In the genomic region with DNA sequence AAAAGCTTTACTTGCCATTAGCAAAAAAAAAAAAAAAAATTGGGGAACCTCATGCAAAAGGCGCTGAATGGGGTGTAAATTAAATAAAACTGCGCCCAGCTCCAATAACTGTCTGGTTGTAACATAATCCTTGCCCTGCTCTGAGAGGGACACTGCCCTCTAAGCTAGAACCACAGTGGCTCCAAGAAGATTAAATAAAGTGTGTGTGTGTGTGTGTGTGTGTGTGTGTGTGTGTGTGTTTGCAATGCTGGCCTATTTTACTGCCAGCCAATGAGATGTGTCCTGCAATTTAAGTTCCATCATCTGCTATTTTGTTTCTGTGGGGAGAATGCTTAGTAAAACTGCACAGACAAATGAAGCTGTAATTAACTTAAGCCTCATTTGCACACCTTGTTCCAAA, we compare ENCODE assay signal across 28 mouse cellular contexts. TPM values are rescaled to one million over a fixed set of nuclear protein-coding genes. Genes with fewer than 3 reads are reported as not detected.
DNase-seq lines count a peak whose midpoint lies in the region; ATAC-seq and TF ChIP-seq lines count a peak whose summit lies in the region.
"Had no signal": no experiment of that assay in that cellular context is flagged by ENCODE, and none has a peak within 500 bp of the region (broad histone marks: within the 10 kb centered on the region; RNA-seq: fewer than 3 reads in every experiment).

No protein-coding gene starts in this region.

- peaks cover 56% of the 10 kb centered on the region for H3K79me2 ChIP-seq in myocyte (ENCODE audit: control insufficient read depth, insufficient read depth)

- H3K27ac ChIP-seq in hindbrain, embryonic 10.5 days = no peak overlapping the region
- no peak overlapping the region for H3K27ac ChIP-seq in hindbrain, embryonic 14.5 days
- no peak overlapping the region for H3K27ac ChIP-seq in midbrain, embryonic 14.5 days (replicated peaks; ENCODE audit: low read depth, low read length)
- H3K27ac ChIP-seq in midbrain, embryonic 15.5 days = no peak overlapping the region
- no peak overlapping the region for H3K27ac ChIP-seq in embryonic facial prominence, embryonic 11.5 days (replicated peaks; ENCODE audit: low read depth, low read length)
- H3K27ac ChIP-seq: forebrain, embryonic 13.5 days; heart, adult 2 months; heart, embryonic 13.5 days; kidney, embryonic 15.5 days; liver, embryonic 15.5 days; lung, embryonic 15.5 days; neural tube, embryonic 13.5 days; stomach, embryonic 15.5 days had no signal

- peaks cover 100% of the 10 kb centered on the region for H3K27me3 ChIP-seq in hindbrain, embryonic 10.5 days (ENCODE audit: insufficient read depth, poor library complexity, severe bottlenecking)
- peaks cover 98% of the 10 kb centered on the region for H3K27me3 ChIP-seq in hindbrain, embryonic 14.5 days (ENCODE audit: control insufficient read depth, insufficient read depth, low read length)
- peaks cover 97% of the 10 kb centered on the region for H3K27me3 ChIP-seq in midbrain, embryonic 14.5 days (ENCODE audit: control insufficient read depth, insufficient read depth, low read length)
- peaks cover 86% of the 10 kb centered on the region for H3K27me3 ChIP-seq in midbrain, embryonic 15.5 days (replicated peaks)
- H3K27me3 ChIP-seq in embryonic facial prominence, embryonic 11.5 days (ENCODE audit: control insufficient read depth, insufficient read depth, low read length) = peaks cover 14% of the 10 kb centered on the region; the same call in 1 of the 2 replicates
- H3K27me3 ChIP-seq in myocyte (ENCODE audit: control insufficient read depth, insufficient read depth, insufficient read length) = no peaks in the 10 kb centered on the region
- H3K27me3 ChIP-seq: Patski had no signal

- no peak overlapping the region for H3K4me2 ChIP-seq in hindbrain, embryonic 14.5 days (replicated peaks)
- H3K4me2 ChIP-seq in midbrain, embryonic 14.5 days (ENCODE audit: low read length) = no peak overlapping the region
- no peak overlapping the region for H3K4me2 ChIP-seq in midbrain, embryonic 15.5 days
- no peak overlapping the region for H3K4me2 ChIP-seq in embryonic facial prominence, embryonic 11.5 days (ENCODE audit: low read depth, low read length)
- peak overlapping the region; percentile 79 for H3K4me2 ChIP-seq in myocyte (ENCODE audit: low read depth)

- WGBS in hindbrain, embryonic 10.5 days = 7% methylated on average over 2 of the region's 2 CpGs
- 4% methylated on average over 2 of the region's 2 CpGs for WGBS in hindbrain, embryonic 14.5 days
- 5% methylated on average over 2 of the region's 2 CpGs for WGBS in midbrain, embryonic 14.5 days
- 17% methylated on average over 2 of the region's 2 CpGs for WGBS in midbrain, embryonic 15.5 days
- WGBS in embryonic facial prominence, embryonic 11.5 days = 1% methylated on average over 2 of the region's 2 CpGs

- H3K9ac ChIP-seq in hindbrain, embryonic 14.5 days = no peak overlapping the region
- no peak overlapping the region for H3K9ac ChIP-seq in midbrain, embryonic 14.5 days (replicated peaks; ENCODE audit: low read length)
- no peak overlapping the region for H3K9ac ChIP-seq in midbrain, embryonic 15.5 days
- no peak overlapping the region for H3K9ac ChIP-seq in embryonic facial prominence, embryonic 11.5 days (replicated peaks; ENCODE audit: low read length)
- H3K9ac ChIP-seq: forebrain, embryonic 13.5 days; heart, embryonic 13.5 days; kidney, embryonic 15.5 days; liver, embryonic 15.5 days; lung, embryonic 15.5 days; neural tube, embryonic 13.5 days; stomach, embryonic 15.5 days had no signal

- DNase-seq in hindbrain, embryonic 10.5 days (ENCODE audit: low spot score) = peak; percentile 37
- no peak for DNase-seq in hindbrain, embryonic 14.5 days (ENCODE audit: low spot score)
- DNase-seq in midbrain, embryonic 14.5 days = peak; percentile 8
- DNase-seq in embryonic facial prominence, embryonic 11.5 days (ENCODE audit: low spot score) = peak; percentile 45
- DNase-seq in lung, postnatal 36 days = no peak
- DNase-seq: B cell, adult 2 months; cerebellum, adult 11 months; gastrocnemius, postnatal 14 days; heart, adult 2 months; heart, postnatal 14 days; kidney, adult 11 months; kidney, postnatal 36 days; layer of hippocampus, postnatal 36 days; liver; lung, postnatal 4 days; thymus, adult 18-20 months; thymus, postnatal 36 days had no signal

- TF ChIP-seq POLR2A in myocyte (IDR thresholded peaks at IDR 0.05; ENCODE audit: insufficient read length, low read depth) = no peak

- no peaks in the 10 kb centered on the region for H3K36me3 ChIP-seq in hindbrain, embryonic 10.5 days
- H3K36me3 ChIP-seq in hindbrain, embryonic 14.5 days (replicated peaks; ENCODE audit: control insufficient read depth, insufficient read depth) = no peaks in the 10 kb centered on the region
- no peaks in the 10 kb centered on the region for H3K36me3 ChIP-seq in midbrain, embryonic 14.5 days (ENCODE audit: control insufficient read depth, insufficient read depth, low read length)
- H3K36me3 ChIP-seq in midbrain, embryonic 15.5 days (replicated peaks) = no peaks in the 10 kb centered on the region
- no peaks in the 10 kb centered on the region for H3K36me3 ChIP-seq in embryonic facial prominence, embryonic 11.5 days (replicated peaks; ENCODE audit: control insufficient read depth, insufficient read depth, low read depth, low read length)
- no peaks in the 10 kb centered on the region for H3K36me3 ChIP-seq in myocyte (ENCODE audit: control insufficient read depth, insufficient read depth)
- H3K36me3 ChIP-seq: G1E; heart, embryonic 13.5 days; kidney, embryonic 15.5 days; liver, embryonic 15.5 days; lung, embryonic 15.5 days; neural tube, embryonic 13.5 days; stomach, embryonic 15.5 days had no signal

- H3K4me3 ChIP-seq in hindbrain, embryonic 10.5 days = no peak overlapping the region
- H3K4me3 ChIP-seq in hindbrain, embryonic 14.5 days (replicated peaks; ENCODE audit: low read length) = no peak overlapping the region
- no peak overlapping the region for H3K4me3 ChIP-seq in midbrain, embryonic 14.5 days (replicated peaks; ENCODE audit: low read depth, low read length)
- no peak overlapping the region for H3K4me3 ChIP-seq in midbrain, embryonic 15.5 days
- no peak overlapping the region for H3K4me3 ChIP-seq in embryonic facial prominence, embryonic 11.5 days (ENCODE audit: low read depth, low read length)
- peak overlapping the region; percentile 100 for H3K4me3 ChIP-seq in myocyte

- no peak overlapping the region for H3ac ChIP-seq in myocyte (ENCODE audit: control insufficient read depth, insufficient read length)

- H3K9me3 ChIP-seq in hindbrain, embryonic 10.5 days = no peaks in the 10 kb centered on the region
- no peaks in the 10 kb centered on the region for H3K9me3 ChIP-seq in hindbrain, embryonic 14.5 days (ENCODE audit: control insufficient read depth, low read length)
- H3K9me3 ChIP-seq in midbrain, embryonic 14.5 days (ENCODE audit: control insufficient read depth, low read length) = no peaks in the 10 kb centered on the region
- no peaks in the 10 kb centered on the region for H3K9me3 ChIP-seq in midbrain, embryonic 15.5 days
- no peaks in the 10 kb centered on the region for H3K9me3 ChIP-seq in embryonic facial prominence, embryonic 11.5 days (replicated peaks; ENCODE audit: control insufficient read depth, low read length)
- H3K9me3 ChIP-seq: forebrain, embryonic 13.5 days; heart, embryonic 13.5 days; kidney, embryonic 15.5 days; liver, embryonic 15.5 days; lung, embryonic 15.5 days; neural tube, embryonic 13.5 days; stomach, embryonic 15.5 days had no signal

- ATAC-seq in hindbrain, embryonic 14.5 days (ENCODE audit: low FRiP score) = no peak
- no peak for ATAC-seq in midbrain, embryonic 14.5 days (ENCODE audit: low FRiP score, low TSS enrichment)
- ATAC-seq in midbrain, embryonic 15.5 days (replicated peaks) = no peak
- ATAC-seq in embryonic facial prominence, embryonic 11.5 days (replicated peaks; ENCODE audit: insufficient number of reproducible peaks, low FRiP score, low TSS enrichment, low read depth) = no peak
- ATAC-seq: Patski had no signal

- peaks cover 47% of the 10 kb centered on the region for H3K4me1 ChIP-seq in hindbrain, embryonic 10.5 days (replicated peaks)
- H3K4me1 ChIP-seq in hindbrain, embryonic 14.5 days (replicated peaks; ENCODE audit: control insufficient read depth, insufficient read depth, low read length) = no peaks in the 10 kb centered on the region
- peaks cover 3% of the 10 kb centered on the region; the same call in 1 of the 2 replicates for H3K4me1 ChIP-seq in midbrain, embryonic 14.5 days (ENCODE audit: control insufficient read depth, insufficient read depth, low read length)
- peaks cover 18% of the 10 kb centered on the region for H3K4me1 ChIP-seq in midbrain, embryonic 15.5 days
- peaks cover under 1% of the 10 kb centered on the region for H3K4me1 ChIP-seq in embryonic facial prominence, embryonic 11.5 days (ENCODE audit: control insufficient read depth, insufficient read depth, low read length)

TF ChIP-seq in myocyte, 11 proteins besides CTCF, POLR2A, EP300 and RAD21:
- no peak for TF ChIP-seq USF1 (IDR thresholded peaks at IDR 0.05; ENCODE audit: low read depth)
- no peak for TF ChIP-seq SRF (IDR thresholded peaks at IDR 0.05; ENCODE audit: control insufficient read depth, insufficient read length, low read depth)
- no peak for TF ChIP-seq E2F4 (IDR thresholded peaks at IDR 0.05; ENCODE audit: insufficient read depth)
- no peak for TF ChIP-seq POLR2AphosphoS2 (IDR thresholded peaks at IDR 0.05; ENCODE audit: insufficient read length, low read depth)
- no peak for TF ChIP-seq REST (IDR thresholded peaks at IDR 0.05; ENCODE audit: insufficient read depth, insufficient read length)
- TF ChIP-seq TCF12 (IDR thresholded peaks at IDR 0.05; ENCODE audit: insufficient read depth, poor library complexity, severe bottlenecking) = no peak
- TF ChIP-seq MYOD1 (IDR thresholded peaks at IDR 0.05; ENCODE audit: control insufficient read depth in 1 of 3, insufficient read length in 2 of 3, low read depth in 2 of 3) = no peak
- no peak for TF ChIP-seq TCF3 (IDR thresholded peaks at IDR 0.05; ENCODE audit: insufficient read length, low read depth)
- no peak for TF ChIP-seq MYOG (IDR thresholded peaks at IDR 0.05; ENCODE audit: control insufficient read depth in 1 of 3, insufficient read depth in 1 of 3, insufficient read length in 2 of 3, low read depth in 2 of 3)
- TF ChIP-seq CEBPB (IDR thresholded peaks at IDR 0.05; ENCODE audit: insufficient read depth, poor library complexity, severe bottlenecking) = no peak
- TF ChIP-seq MAX (IDR thresholded peaks at IDR 0.05; ENCODE audit: low read depth) = no peak

RNA-seq across cellular contexts. Expression of a gene that starts 6.1 kb away (rescaled TPM):
- 21.1 and 33.5 TPM in 2 replicates for polyA plus RNA-seq in hindbrain, embryonic 10.5 days (2016; fragmentation: Nextera tagmentation; extraction: Ambion mirVana)
- polyA plus RNA-seq in hindbrain, embryonic 14.5 days (2014; fragmentation: Nextera tagmentation; extraction: Ambion mirVana) = 0.43 and 0.53 TPM in 2 replicates
- polyA plus RNA-seq in midbrain, embryonic 14.5 days (2014; fragmentation: Nextera tagmentation; extraction: Ambion mirVana) = 0.41 TPM in 1 of 2 replicates, not detected in the other
- 0.82 and 1.3 TPM in 2 replicates for polyA plus RNA-seq in midbrain, embryonic 15.5 days (2015; fragmentation: Nextera tagmentation; extraction: Ambion mirVana)
- 62.4 and 64.4 TPM in 2 replicates for polyA plus RNA-seq in embryonic facial prominence, embryonic 11.5 days (2014; fragmentation: Nextera tagmentation; extraction: Ambion mirVana)
- polyA plus RNA-seq in myocyte (2012; fragmentation: generic; extraction: Trizol) = 71.7 TPM

Comparison
In these comparisons a context has a peak if more than half of its experiments do, and no peak if none do; other contexts are left out.
1. DNase-seq: peak in hindbrain, embryonic 10.5 days (single experiment), midbrain, embryonic 14.5 days (single experiment) and embryonic facial prominence, embryonic 11.5 days (single experiment); none in hindbrain, embryonic 14.5 days (single experiment) and lung, postnatal 36 days (single experiment).